Mouse (Mus musculus): ENCODE results near the gene Tnni1. TPM values are rescaled to one million over a fixed set of nuclear protein-coding genes. Genes with fewer than 3 reads are reported as not detected.
A peak's percentile ranks its signal among the peaks of the same experiment; 100 is the strongest.

Tnni1 gene
- total and polyA plus RNA-seq, 2 experiments from 2014 or later, result 1.0 to 1.3 TPM

DNA sequence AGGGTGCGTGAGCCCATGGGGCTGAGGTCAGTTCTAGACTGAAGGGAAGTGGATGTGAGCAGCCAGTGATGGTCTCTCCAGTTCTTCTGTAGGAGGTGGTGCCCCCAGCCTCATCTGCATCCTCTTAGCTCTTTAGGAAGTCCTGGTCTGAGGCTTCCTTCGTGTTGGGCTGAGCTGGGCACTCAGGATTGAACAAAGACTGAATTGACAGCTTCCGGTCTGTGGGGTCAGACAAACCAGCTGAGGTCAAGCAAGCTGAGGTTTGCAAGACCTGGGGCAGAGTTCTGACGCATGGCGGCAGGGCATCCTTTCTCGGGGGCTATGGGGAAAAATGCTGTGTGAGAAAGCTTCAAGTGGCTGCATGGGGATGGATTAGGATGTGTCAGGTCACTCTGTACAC is 43.8 kb upstream of the Tnni1 start:
- WGBS, result 50% methylated on average over 6 of the region's 6 CpGs
- no peak for TF ChIP-seq CTCF (IDR thresholded peaks at IDR 0.05; ENCODE audit: low read depth)

DNA sequence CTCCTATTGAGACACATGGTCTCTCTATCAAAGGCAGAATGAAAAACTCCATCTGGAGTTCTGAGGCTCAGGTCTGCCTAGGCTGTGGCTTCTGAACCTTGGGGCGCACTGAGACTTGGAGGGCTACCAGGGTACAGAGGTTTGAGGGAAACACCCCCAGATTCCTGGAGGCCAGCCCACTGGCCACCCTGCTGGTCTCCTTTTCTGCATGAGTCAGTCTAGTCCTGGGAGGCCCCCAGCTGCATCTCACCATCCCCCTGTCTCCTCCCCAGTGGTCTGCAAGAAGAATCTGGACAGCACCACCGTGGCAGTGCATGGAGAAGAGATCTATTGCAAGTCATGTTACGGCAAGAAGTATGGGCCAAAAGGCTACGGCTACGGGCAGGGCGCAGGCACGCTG is 34.2 kb upstream of the Tnni1 start:
- DNase-seq (ENCODE audit: low spot score), result no peak

More for the DNA sequence above, 43.8 kb upstream of the Tnni1 start:
- no peak overlapping the region for H3K4me3 ChIP-seq (ENCODE audit: low read length)
- no peaks in the 10 kb centered on the region for H3K36me3 ChIP-seq (ENCODE audit: insufficient read depth, low read length)
- ATAC-seq (no peak), DNase-seq (ENCODE audit: low spot score) (no peak)
- H3K27ac ChIP-seq, result peak overlapping the region; percentile 16; the same call in 1 of the 2 replicates
- no peak overlapping the region for H3K4me2 ChIP-seq (ENCODE audit: low read depth, low read length)
- H3K4me1 ChIP-seq (ENCODE audit: insufficient read depth, low read length), result peaks cover 16% of the 10 kb centered on the region
- no peaks in the 10 kb centered on the region for H3K9me3 ChIP-seq (ENCODE audit: low read length)
- H3K27me3 ChIP-seq (ENCODE audit: insufficient read depth, low read length), result no peaks in the 10 kb centered on the region
- H3K9ac ChIP-seq (replicated peaks; ENCODE audit: low read length), result no peak overlapping the region

DNA sequence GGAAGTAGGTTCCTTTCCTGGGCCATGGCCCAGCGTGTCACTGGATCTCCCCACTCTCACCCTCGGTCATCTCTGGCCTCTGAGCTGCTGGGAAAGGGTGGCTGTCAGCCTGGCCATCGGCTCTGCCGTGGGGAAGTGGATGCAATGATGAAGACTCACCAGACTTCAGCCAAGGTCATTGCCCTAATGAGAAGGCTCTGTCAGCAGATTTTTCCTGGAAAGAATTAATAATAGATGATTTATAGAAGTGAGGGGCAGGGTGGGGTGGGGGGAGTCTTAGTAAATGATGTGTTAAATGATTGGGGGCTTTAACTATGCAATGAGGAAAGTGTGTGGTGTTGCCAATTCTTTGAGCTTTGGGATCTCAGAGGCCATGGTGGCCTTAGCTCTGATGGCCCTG is 33.0 kb upstream of the Tnni1 start:
- Histone ChIP-seq H3K27me3 (ENCODE audit: insufficient read depth, low read length) (no peaks in the 10 kb centered on the region), H3K9me3 (ENCODE audit: low read length) (no peaks in the 10 kb centered on the region)
- 83% methylated on average over 4 of the region's 4 CpGs for WGBS

More for the DNA sequence above, 34.2 kb upstream of the Tnni1 start:
- Histone ChIP-seq H3K4me1 (ENCODE audit: insufficient read depth, low read length) (peaks cover 7% of the 10 kb centered on the region; the same call in 1 of the 2 replicates), H3K4me3 (ENCODE audit: low read length) (no peak overlapping the region), H3K27me3 (ENCODE audit: insufficient read depth, low read length) (no peaks in the 10 kb centered on the region), H3K4me2 (ENCODE audit: low read depth, low read length) (no peak overlapping the region), H3K9ac (replicated peaks; ENCODE audit: low read length) (no peak overlapping the region), H3K27ac (no peak overlapping the region), H3K36me3 (ENCODE audit: insufficient read depth, low read length) (no peaks in the 10 kb centered on the region; the same call in 1 of the 2 replicates), H3K9me3 (ENCODE audit: low read length) (no peaks in the 10 kb centered on the region)
- WGBS, result 83% methylated on average over 7 of the region's 7 CpGs
- no peak for TF ChIP-seq CTCF (IDR thresholded peaks at IDR 0.05; ENCODE audit: low read depth)
- ATAC-seq, result no peak

DNA sequence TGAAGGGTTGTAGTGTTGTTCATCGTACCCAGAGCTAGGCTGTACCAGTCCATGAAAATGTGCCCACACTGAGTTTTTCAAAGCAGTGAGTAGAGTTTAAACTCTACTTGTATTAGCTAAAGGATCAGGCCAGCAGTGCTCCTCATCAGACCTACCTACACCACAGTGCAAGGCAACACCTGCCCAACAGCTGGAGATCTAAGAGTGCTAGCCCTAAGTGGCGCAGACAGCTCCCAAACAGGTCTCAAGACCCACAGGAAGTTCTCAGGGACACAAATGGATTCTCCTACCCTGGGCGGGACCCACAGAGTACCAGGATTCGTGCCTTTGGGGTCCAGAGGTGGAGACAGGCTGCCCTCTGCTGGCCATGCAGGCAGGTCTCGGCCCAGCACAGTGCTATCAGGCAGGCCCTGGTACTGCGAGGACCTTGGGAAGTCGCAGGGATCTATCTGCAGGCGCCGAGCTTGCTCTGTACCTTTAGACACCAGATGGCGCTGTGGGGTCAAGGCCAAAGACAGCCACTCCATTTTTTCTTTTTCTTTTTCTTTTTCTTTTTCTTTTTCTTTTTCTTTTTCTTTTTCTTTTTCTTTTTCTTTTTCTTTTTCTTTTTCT is 26.4 kb upstream of the Tnni1 start:
- DNase-seq (ENCODE audit: low spot score) (peak; percentile 97), ATAC-seq (peak; percentile 98)
- peak; percentile 99 for TF ChIP-seq CTCF (IDR thresholded peaks at IDR 0.05; ENCODE audit: low read depth)
- H3K9ac ChIP-seq (replicated peaks; ENCODE audit: low read length), result no peak overlapping the region
- H3K27me3 ChIP-seq (ENCODE audit: insufficient read depth, low read length), result no peaks in the 10 kb centered on the region
- no peaks in the 10 kb centered on the region for H3K36me3 ChIP-seq (ENCODE audit: insufficient read depth, low read length)
- no peaks in the 10 kb centered on the region for H3K9me3 ChIP-seq (ENCODE audit: low read length)
- 13% methylated on average over 10 of the region's 10 CpGs for WGBS
- H3K4me3 ChIP-seq (ENCODE audit: low read length), result no peak overlapping the region
- H3K27ac ChIP-seq, result no peak overlapping the region
- H3K4me1 ChIP-seq (ENCODE audit: insufficient read depth, low read length), result no peaks in the 10 kb centered on the region
- H3K4me2 ChIP-seq (ENCODE audit: low read depth, low read length), result no peak overlapping the region

More for the DNA sequence above, 33.0 kb upstream of the Tnni1 start:
- no peak for DNase-seq (ENCODE audit: low spot score)
- no peak overlapping the region for H3K4me3 ChIP-seq (ENCODE audit: low read length)
- no peak overlapping the region for H3K4me2 ChIP-seq (ENCODE audit: low read depth, low read length)
- no peaks in the 10 kb centered on the region; the same call in 1 of the 2 replicates for H3K36me3 ChIP-seq (ENCODE audit: insufficient read depth, low read length)
- peaks cover 2% of the 10 kb centered on the region; the same call in 1 of the 2 replicates for H3K4me1 ChIP-seq (ENCODE audit: insufficient read depth, low read length)
- H3K27ac ChIP-seq, result no peak overlapping the region
- ATAC-seq, result no peak
- H3K9ac ChIP-seq (replicated peaks; ENCODE audit: low read length), result no peak overlapping the region
- TF ChIP-seq CTCF (IDR thresholded peaks at IDR 0.05; ENCODE audit: low read depth), result no peak

DNA sequence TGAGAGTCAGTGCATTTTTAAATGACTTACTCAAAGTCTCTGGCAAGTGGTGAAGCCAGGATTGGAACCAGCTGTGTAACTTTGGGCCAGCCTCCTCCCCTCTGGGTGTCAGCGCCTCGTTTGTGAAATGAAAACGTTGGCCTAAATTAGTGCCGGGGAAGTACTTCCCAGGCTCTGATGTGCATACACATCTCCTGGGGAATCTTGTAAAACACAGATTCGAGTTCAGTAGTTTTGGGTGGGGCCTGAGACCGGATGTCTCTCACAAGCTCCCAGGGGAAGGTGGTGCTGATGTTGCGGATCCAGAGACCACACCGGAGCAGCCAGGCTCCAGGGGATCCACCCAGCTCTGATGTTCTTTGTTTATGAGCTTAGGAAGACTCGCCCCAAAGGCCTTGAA is 23.9 kb upstream of the Tnni1 start:
- H3K9me3 ChIP-seq (ENCODE audit: low read length), result no peaks in the 10 kb centered on the region
- no peak overlapping the region for H3K9ac ChIP-seq (replicated peaks; ENCODE audit: low read length)
- no peaks in the 10 kb centered on the region for H3K4me1 ChIP-seq (ENCODE audit: insufficient read depth, low read length)
- DNase-seq (ENCODE audit: low spot score) (no peak), ATAC-seq (no peak)
- no peak for TF ChIP-seq CTCF (IDR thresholded peaks at IDR 0.05; ENCODE audit: low read depth)
- no peak overlapping the region for H3K4me2 ChIP-seq (ENCODE audit: low read depth, low read length)
- H3K4me3 ChIP-seq (ENCODE audit: low read length), result no peak overlapping the region
- 66% methylated on average over 9 of the region's 9 CpGs for WGBS
- H3K36me3 ChIP-seq (ENCODE audit: insufficient read depth, low read length), result no peaks in the 10 kb centered on the region
- H3K27me3 ChIP-seq (ENCODE audit: insufficient read depth, low read length), result no peaks in the 10 kb centered on the region
- no peak overlapping the region for H3K27ac ChIP-seq

DNA sequence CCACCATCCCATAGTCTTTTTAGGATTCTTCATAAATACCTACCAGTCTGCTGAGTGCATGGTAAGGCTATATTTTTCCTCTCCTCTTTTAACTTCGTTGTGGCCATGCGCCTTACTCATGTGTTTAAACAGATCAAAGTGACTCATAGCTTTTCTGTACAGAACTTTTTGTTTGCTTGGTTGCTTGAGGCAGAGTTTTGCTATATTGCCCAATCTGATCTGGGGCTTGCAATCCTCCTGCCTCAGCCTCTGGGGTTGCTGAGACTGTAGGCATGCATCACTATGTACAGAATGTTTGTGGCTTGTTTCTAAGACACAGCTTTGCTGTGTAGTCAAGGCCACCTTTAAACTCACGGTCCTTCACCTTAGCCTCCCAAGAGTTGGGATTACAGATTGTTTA is 23.3 kb upstream of the Tnni1 start:
- no peak overlapping the region for H3K27ac ChIP-seq
- TF ChIP-seq CTCF (IDR thresholded peaks at IDR 0.05; ENCODE audit: low read depth), result no peak
- no peaks in the 10 kb centered on the region for H3K36me3 ChIP-seq (ENCODE audit: insufficient read depth, low read length)
- H3K4me2 ChIP-seq (ENCODE audit: low read depth, low read length), result no peak overlapping the region
- no peak for DNase-seq (ENCODE audit: low spot score)
- H3K9me3 ChIP-seq (ENCODE audit: low read length), result no peaks in the 10 kb centered on the region
- no peak for ATAC-seq
- 90% methylated on average over 3 of the region's 3 CpGs for WGBS
- H3K4me1 ChIP-seq (ENCODE audit: insufficient read depth, low read length), result no peaks in the 10 kb centered on the region
- H3K27me3 ChIP-seq (ENCODE audit: insufficient read depth, low read length), result no peaks in the 10 kb centered on the region
- no peak overlapping the region for H3K4me3 ChIP-seq (ENCODE audit: low read length)
- H3K9ac ChIP-seq (replicated peaks; ENCODE audit: low read length), result no peak overlapping the region

DNA sequence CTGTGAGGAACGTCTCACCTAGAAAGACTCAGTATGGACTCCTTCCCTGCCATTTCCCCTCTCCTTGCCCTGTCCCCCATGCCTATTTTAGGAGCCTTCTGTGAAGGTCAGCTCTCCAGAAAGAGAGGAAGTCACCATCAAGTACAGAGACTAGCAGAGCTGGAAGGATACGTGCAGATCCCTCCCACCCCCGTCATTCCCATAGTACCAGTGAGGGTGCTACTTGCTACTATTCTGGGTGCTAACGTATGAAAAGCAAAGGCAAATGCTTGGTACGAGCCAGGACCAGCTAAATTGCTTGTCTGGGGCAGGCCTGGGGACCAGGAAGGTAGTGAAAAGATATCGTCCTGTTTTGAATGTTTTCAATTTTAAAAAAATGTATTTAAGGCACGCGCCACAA is 21.9 kb upstream of the Tnni1 start:
- Histone ChIP-seq H3K36me3 (ENCODE audit: insufficient read depth, low read length) (no peaks in the 10 kb centered on the region), H3K4me1 (ENCODE audit: insufficient read depth, low read length) (no peaks in the 10 kb centered on the region), H3K27ac (no peak overlapping the region), H3K9ac (replicated peaks; ENCODE audit: low read length) (no peak overlapping the region), H3K4me2 (ENCODE audit: low read depth, low read length) (no peak overlapping the region), H3K4me3 (ENCODE audit: low read length) (no peak overlapping the region), H3K27me3 (ENCODE audit: insufficient read depth, low read length) (no peaks in the 10 kb centered on the region), H3K9me3 (ENCODE audit: low read length) (no peaks in the 10 kb centered on the region)
- TF ChIP-seq CTCF (IDR thresholded peaks at IDR 0.05; ENCODE audit: low read depth), result no peak
- ATAC-seq, result no peak
- DNase-seq (ENCODE audit: low spot score), result no peak
- WGBS, result 74% methylated on average over 8 of the region's 8 CpGs

Measured in hindbrain, postnatal 0 days (tissue).